Mouse (Mus musculus) cortical plate, adult 2 months (tissue): ENCODE results near the gene Klhl2.

Source experiments
- CTCF ChIP-seq: fragments of 200-500 bp; IDR thresholded peaks from 2 replicates; pipeline ENCODE4 v1.5.1; 2011; ENCODE audit warnings: mild to moderate bottlenecking, control low read depth, low read length; ENCODE audit not compliant: insufficient read depth; ENCODE audit errors: extremely low read depth
- POLR2A ChIP-seq: fragments of 200-500 bp; IDR thresholded peaks from 2 replicates; pipeline ENCODE4 v1.6.1; 2011; ENCODE audit warnings: mild to moderate bottlenecking, low read length, control low read depth; ENCODE audit not compliant: insufficient read depth; ENCODE audit errors: extremely low read depth

DNA sequence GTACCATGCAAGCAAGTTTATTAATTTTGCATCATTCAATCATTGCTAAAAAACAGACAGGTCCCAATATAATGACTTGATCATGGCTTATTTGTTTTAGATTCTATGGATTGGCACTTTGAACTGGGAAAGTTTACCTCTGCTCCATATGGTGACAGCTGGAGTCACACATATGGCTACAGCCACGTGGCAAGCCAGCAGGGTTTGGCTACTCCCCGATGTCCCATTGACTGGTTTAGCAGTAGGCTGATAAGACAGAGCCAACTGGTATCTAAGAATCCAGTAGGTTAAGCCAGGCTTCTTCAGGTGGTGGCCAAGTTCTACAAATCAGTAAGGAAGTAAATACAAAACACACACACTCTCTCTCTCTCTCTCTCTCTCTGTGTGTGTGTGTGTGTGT lies 20.4 kb upstream of the Klhl2 start:
- TF ChIP-seq CTCF = no peak
- no peak for TF ChIP-seq POLR2A
